Mouse (Mus musculus) layer of hippocampus, adult 2 months (tissue): ENCODE measurements at regions not wholly inside any gene's neighbourhood (a gene's known extent, or its start where the extent isn't known, plus 50 kb on each side); places are given as distances from the start of the nearest gene placed in this dataset.

ENCODE experiments used
- DNase-seq, 2 experiments: peaks; one replicate each; pipeline ENCODE4 v3.0.0; 2022; ENCODE audit warnings: low spot score in 2 of 2
- H3K27ac ChIP-seq: fragments of 200-600 bp; 2 replicates; pipeline ENCODE4 v1.8.1; 2022
- H3K4me3 ChIP-seq: fragments of 200-600 bp; 2 replicates; pipeline ENCODE4 v1.8.1; 2022; ENCODE audit warnings: mild to moderate bottlenecking
- CTCF ChIP-seq: fragments of 200-600 bp; conservative IDR thresholded peaks from 2 replicates; pipeline ENCODE4 v1.8.1; 2022; ENCODE audit warnings: antibody characterized with exemption, mild to moderate bottlenecking, moderate library complexity

DNA sequence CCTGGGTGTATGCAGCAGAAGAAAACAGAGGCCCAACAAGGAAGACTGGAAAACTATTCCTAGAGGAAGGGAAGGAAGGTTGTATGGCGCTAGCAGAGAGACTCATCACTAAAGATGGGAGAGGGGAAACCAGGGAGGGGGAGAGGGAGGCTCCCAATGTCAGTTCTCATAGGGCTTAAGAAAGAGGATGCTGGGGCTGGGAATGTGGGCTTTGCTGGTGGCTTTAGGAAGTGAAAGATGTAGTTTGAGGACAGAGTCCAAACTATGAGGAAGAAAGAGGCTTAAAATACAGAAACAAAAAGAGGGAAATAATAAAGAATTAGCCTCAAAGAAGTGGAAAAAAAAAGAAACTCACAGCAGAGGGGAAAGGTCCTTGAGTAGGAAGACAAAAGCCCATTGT lies 357.0 kb downstream of the Foxo1 start:
- Histone ChIP-seq H3K27ac (no peak overlapping the region), H3K4me3 (no peak overlapping the region)
- no peak for TF ChIP-seq CTCF
- no peak for DNase-seq

DNA sequence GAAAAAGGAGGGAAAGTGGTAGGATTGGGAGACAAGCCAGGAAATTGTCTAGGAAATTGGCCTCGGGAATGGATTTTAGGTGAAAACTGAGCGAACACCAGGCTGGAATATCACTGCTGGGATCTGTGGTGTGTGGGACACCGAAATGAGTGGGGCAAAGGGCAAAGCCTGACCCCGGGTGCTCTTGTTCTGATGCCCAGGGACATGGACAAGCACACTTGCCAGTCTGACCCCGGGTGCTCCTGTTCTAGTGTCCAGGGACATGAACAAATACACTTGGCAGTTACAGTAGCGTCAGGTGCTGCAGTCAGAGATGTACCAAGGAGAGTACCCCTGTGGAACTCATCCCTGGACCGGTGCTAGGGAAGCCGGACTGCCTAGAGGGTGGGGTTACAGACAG lies 354.4 kb downstream of the Foxo1 start:
- Histone ChIP-seq H3K27ac (no peak overlapping the region), H3K4me3 (no peak overlapping the region)
- no peak for DNase-seq
- no peak for TF ChIP-seq CTCF

DNA sequence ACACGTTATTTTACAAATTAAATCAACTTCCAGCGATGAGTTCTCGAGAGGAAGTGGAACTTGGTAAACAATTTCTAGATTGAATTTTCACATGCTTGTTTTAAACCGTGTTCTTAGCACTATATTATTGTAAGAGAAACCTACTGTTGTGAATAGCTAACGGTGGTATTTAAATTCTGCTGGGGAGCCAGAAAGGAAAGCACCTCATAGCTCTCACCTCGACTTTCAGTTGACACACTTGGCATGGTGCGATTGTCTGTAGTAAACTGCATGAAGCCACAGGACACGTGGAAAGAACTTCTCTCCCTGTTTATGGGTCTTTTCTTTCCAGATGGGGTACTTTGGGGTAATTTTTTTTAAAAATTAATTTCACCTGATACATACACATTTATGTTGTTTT lies 353.8 kb downstream of the Foxo1 start:
- H3K27ac ChIP-seq = no peak overlapping the region
- no peak for TF ChIP-seq CTCF
- H3K4me3 ChIP-seq = no peak overlapping the region
- DNase-seq = no peak

DNA sequence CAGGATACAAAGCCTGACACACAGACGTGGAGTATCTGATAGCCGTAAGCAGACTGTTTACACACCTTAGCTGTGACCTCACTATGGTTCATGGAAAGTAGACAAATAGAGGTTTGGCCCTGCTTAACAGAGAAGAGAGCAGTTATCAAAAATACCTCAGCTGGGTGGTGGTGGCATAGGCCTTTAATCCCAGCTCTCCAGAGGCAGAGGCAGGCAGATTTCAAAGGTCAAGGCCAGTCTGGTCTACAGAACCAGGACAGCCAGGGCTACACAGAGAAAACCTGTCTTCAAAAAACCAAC lies 350.7 kb downstream of the Foxo1 start:
- no peak for DNase-seq
- Histone ChIP-seq H3K27ac (no peak overlapping the region), H3K4me3 (no peak overlapping the region)
- no peak for TF ChIP-seq CTCF

DNA sequence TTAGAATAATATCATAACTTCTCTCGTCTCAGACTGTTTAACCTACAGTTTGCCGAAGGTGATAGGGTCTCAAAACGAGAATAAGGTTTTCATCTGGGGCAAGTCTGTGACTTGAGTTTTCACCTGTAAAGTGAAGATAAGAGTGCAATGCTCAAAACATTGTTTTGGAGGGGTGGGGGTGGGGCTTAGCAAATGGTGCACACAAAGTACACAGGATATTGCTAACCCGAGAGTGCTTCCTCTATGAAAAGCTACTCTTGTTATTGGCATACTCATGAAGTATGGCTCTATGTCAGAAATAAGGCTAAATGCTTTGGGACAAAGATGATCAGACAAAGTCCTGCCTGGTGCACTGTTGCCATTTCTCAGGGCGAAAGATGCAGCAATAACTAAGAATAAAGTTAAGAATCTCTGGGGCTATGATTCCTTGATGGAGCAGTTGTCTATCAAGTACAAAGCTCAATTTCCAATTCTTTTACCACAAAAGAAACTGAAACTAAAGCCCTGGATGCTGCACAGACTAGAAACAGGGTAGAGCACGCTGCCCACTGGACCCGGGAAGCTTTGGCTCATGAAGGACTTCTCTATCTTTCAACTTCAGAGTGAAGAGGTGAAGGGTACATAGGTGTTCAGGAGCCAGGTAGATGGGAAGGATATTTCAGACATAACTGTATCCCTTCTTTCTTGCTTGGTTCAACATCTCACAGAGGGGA lies 350.2 kb downstream of the Foxo1 start:
- Histone ChIP-seq H3K4me3 (no peak overlapping the region), H3K27ac (no peak overlapping the region)
- DNase-seq = no peak
- TF ChIP-seq CTCF = no peak

DNA sequence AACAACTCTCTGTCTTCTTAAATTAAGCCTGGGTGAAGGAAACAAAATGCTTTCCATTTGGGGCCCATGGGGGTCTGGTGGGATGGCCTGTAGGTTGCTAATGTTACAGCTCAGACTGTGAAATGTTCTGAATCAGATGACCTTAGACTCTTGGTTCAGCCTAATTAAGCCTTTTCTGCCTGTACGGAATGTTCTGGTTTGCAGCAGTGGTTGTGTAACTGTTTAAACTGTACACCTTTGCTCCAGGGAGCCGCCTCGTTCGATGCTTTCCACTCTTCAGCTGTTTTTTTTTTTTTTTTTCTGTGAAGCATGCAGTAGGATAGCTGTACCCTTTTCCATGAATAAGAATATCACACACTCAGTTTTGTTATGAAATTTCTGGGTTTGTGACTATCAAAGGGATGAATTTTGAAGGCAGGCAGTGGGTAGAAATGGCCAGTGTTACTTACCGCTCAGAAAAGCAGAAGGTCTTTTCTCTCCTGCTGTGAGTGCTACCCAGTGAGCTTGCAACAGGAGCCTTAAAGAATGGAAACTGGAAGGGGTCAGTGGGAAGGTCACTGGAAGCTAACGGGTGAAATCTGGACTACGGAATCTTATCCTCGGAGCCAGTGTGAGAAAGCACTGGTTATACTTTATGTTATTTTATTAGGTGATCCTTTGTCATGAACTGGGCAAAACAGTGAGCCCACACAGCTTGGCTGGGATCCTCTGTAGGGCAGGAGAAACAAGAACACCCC lies 349.4 kb downstream of the Foxo1 start:
- no peak for TF ChIP-seq CTCF
- Histone ChIP-seq H3K27ac (no peak overlapping the region), H3K4me3 (no peak overlapping the region)
- DNase-seq = no peak

DNA sequence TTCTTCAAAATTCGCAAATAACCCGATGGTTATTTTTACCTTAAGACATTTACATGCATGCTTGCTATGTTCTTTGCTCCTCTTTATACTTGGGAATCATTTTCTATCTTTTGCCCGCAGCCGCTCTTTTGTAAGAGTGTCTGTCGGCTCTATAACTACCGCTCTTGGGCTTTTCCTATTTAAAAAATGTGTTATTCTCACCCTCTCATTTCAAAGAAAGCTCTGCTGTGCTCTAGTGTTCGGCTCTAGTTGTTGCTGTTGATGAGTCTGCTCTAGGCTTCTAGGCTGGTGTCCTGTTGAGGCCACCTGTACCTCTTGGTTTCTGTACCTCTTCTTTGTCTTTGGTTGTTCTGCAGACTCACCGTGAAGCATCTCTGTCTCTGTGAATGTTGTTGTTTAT lies 343.7 kb downstream of the Foxo1 start:
- Histone ChIP-seq H3K27ac (no peak overlapping the region), H3K4me3 (no peak overlapping the region)
- DNase-seq = no peak
- no peak; the same call in 1 of the 2 replicates for TF ChIP-seq CTCF

DNA sequence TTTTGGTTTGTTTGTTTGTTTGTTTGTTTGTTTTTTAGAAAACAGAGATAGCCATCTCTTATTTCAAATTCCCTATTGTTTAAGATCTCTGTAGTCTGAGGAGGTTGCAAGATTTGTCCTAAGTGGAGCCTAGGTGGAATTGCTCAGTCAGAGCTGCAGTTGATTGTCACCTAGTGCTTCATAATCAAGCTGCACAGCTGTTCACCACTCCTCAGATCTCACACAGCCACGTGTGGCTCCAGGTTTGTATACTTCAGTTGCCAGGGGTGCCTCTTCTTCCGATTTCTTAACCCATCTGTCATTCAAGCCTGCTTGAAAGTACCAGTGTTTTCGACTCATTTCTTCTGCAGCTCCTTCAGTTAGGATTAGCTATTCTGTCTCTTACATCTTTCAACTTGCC lies 342.3 kb downstream of the Foxo1 start:
- no peak for TF ChIP-seq CTCF
- H3K27ac ChIP-seq = no peak overlapping the region
- no peak overlapping the region for H3K4me3 ChIP-seq
- DNase-seq = no peak

DNA sequence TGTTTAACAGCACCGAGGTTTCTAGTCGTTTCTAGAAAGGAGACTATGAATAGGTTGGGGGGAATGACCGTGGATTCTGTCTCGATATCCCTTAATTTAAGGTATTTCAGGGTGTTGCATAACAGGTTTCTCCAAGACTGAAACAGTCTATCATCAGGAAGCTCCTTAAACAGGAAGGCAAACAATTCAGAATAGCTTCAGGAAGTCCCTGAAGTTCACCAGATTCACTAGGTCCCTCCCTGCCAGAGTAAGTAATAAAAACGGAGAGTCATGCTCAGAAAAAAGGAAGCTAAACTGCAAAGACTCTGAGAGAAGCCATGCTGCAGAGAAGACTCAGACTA lies 339.9 kb downstream of the Foxo1 start:
- no peak for TF ChIP-seq CTCF
- DNase-seq = no peak
- Histone ChIP-seq H3K4me3 (no peak overlapping the region), H3K27ac (no peak overlapping the region)

DNA sequence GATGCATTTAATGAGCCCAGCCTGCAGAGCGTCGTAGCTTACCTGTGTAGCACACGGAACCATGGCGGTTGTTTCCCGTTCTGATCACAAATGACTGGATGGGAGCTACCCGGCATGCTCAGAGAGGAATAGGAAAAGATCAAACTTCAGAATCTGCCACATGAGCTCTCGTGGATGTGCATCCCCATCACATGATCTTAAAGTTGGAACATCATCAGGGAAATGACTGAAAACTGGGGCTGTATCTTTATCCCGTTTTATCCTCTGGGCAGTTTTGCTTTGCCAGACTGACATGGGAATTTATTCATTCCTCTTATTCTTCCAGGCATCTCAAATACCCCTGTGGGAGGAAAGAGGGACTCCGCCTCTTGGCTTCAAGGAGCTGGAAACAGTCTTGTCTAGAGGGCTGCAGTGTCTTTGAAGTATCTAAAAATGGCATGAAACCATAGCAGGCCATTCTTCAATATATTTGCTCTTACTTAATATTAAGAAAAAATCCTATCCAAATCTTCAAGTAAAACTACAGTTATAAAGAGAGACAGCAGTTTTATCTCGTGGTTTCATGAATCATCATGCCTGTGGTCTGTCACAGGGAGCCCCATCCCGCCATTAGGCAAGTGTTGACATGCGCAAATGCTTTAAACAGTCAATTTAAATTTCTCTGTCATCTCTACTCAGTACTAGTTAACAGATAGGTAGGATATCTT lies 339.4 kb downstream of the Foxo1 start:
- H3K4me3 ChIP-seq = no peak overlapping the region
- no peak overlapping the region for H3K27ac ChIP-seq
- no peak for DNase-seq
- TF ChIP-seq CTCF = no peak

DNA sequence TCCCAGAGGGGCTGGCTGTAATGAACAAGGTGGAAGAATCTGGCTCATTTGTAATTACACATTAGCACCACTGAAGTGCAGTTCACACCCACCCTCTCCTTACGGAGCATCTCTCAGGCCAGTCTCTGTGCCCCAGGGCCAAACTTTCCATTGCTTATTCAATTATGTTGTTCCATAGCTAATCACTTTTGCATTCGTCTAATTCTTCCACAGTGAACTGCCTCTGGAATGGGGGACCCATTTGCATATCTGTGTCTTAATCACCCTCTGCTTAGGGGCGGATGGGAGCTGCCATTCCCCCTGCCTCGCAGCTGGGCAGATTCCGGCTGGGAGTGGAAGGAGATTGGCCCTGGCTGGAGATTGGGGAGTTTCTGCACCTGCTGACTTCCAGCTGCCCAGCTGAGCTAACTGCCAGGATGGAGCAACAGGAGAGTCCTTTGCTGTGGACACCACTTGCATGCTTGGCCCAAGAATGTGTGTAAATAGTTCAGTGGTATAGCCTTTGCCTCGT lies 337.2 kb downstream of the Foxo1 start:
- TF ChIP-seq CTCF = no peak

DNA sequence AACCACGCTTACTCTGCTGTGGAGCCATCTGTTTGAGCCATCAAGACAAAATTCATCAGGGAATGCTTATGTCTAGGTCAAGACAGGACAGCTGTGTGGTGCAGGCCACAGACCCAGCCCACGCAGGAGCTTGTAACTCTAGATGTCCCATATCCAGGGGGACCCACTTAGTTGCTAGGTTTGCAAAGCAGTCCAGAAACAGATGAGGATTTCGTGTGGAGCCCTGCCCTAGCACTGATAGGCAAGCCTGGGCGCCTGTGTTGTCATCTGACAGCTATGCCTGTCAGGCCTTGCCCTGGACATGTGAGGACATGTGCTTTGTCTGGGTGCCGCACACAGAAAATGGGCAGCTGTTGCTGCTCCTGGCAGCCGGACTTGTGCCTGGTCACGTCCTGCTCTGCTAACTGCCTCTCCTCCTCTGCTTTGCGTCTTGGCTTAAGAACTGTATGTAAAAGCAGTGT lies 335.1 kb downstream of the Foxo1 start:
- no peak overlapping the region for H3K27ac ChIP-seq
- H3K4me3 ChIP-seq = no peak overlapping the region
- TF ChIP-seq CTCF = no peak
- DNase-seq = no peak

More for the DNA sequence above, 337.2 kb downstream of the Foxo1 start:
- H3K4me3 ChIP-seq = no peak overlapping the region
- no peak overlapping the region for H3K27ac ChIP-seq
- no peak for DNase-seq

DNA sequence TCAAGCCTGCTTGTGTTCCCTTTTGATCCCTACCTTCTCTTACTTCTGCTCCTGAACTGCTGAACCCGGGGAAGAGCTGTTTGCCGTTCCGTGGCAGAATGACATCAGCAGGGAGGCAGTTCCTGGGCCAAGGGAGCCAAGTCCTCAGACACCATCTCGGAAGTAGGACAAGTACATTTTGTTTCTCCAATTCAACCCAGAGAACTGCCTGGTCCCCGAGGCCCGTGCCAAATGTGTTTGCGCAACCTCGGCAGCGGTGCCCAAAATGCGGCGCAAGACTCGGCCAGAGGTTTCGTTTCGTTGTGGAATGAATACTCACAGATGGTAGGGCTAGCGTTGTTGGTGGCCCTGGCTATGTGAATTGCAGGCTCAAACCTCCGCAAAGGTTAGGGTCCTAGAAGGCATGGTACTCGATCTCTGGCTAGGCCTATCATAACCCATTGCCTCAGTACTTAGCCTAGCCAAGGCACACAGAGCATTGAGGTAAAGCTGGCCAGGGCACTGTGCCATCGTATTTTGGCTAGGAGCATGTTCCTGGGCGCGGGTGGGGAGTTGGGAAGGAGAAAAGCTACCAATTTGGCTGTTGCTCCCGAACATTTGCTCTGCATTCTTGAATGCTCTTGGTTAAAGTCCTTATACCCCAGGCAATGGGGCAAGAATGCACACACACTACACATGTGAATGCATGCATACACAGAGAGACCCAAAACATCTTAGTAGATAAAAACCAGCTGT lies 333.0 kb downstream of the Foxo1 start:
- DNase-seq = peak; percentile 59 to 72
- H3K27ac ChIP-seq = peak overlapping the region; percentile 87
- no peak for TF ChIP-seq CTCF
- peak overlapping the region; percentile 19; the same call in 1 of the 2 replicates for H3K4me3 ChIP-seq
